Mouse (Mus musculus): ENCODE data around the gene Raver2.
A peak's percentile ranks its signal among the peaks of the same experiment; 100 is the strongest.
"Not testable (repeated sequence)": the region's sequence is repeated elsewhere in the genome, so short reads cannot be mapped to it uniquely, and the experiment has no call there.

Gene Raver2

GRCm38 (mm10) chr4:101068786-101069153 is at the start of gene Raver2:
Raver2 (plus strand) TSS chr4:101068983.
- peak; percentile 83 to 88 for DNase-seq

- no peak for DNase-seq
Observed at GRCm38 (mm10) chr4:101020596-101020995, 48.2 kb upstream of the Raver2 start, which contains the start of gene Gm10577. Gm10577 (minus strand) TSS chr4:101020696.

DNA sequence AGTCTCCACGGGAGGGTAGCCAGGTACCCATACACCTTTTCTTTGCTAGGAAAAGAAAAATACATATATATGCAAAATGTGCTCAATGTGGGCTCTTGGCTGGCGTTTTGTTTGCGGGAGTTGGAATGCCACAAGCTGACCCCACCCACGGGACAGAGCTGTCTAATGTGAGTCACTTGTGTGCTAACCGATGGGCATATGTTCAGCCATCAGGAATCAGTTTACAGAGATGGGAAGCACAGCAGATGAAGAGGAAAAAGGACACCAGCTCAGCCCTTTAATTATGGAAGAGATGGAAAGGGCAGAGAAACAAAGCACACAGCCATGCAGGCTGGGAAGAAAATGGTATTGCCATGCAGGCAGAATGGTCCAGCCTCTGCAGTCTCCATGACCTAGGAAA is 42.2 kb upstream of the Raver2 start:
- DNase-seq: no peak

- DNase-seq: no peak
Observed at GRCm38 (mm10) chr4:101026995-101027394, 41.8 kb upstream of the Raver2 start.

- DNase-seq: no peak
Observed at GRCm38 (mm10) chr4:101027852-101028411, 40.9 kb upstream of the Raver2 start.

GRCm38 (mm10) chr4:101033047-101033446 is 35.7 kb upstream of the Raver2 start:
- DNase-seq: no peak

GRCm38 (mm10) chr4:101035131-101035530 is 33.7 kb upstream of the Raver2 start:
- no peak for DNase-seq

- peak in 1 of 2 experiments; percentile 7 for DNase-seq
Observed at GRCm38 (mm10) chr4:101037156-101037555, 31.6 kb upstream of the Raver2 start.

DNA sequence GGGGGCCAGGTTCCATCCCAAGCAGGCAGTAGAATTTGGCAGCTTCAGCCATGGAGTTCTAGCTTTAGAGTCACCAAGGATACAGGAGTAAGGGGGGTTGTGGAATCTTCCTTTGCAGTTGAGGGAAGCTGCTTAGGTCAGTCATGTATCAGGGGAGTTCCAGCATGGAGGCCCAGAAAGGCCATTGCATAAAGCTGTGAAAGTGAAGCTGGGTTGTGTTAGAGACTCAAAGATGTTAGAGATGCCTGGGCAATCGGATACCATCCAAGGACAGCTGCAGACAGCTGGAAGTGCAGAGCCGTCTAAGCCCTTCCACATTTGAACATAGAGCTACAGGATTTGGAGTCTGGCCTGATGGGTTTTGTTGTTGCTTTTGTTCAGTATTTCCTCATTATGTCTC is 25.1 kb upstream of the Raver2 start:
- no peak for DNase-seq

GRCm38 (mm10) chr4:101044149-101044548 is 24.6 kb upstream of the Raver2 start:
- DNase-seq: no peak

- no peak for DNase-seq
Observed at GRCm38 (mm10) chr4:101046576-101046975, 22.2 kb upstream of the Raver2 start.

- no peak for DNase-seq
Observed at GRCm38 (mm10) chr4:101062146-101062545, 6.6 kb upstream of the Raver2 start.

DNA sequence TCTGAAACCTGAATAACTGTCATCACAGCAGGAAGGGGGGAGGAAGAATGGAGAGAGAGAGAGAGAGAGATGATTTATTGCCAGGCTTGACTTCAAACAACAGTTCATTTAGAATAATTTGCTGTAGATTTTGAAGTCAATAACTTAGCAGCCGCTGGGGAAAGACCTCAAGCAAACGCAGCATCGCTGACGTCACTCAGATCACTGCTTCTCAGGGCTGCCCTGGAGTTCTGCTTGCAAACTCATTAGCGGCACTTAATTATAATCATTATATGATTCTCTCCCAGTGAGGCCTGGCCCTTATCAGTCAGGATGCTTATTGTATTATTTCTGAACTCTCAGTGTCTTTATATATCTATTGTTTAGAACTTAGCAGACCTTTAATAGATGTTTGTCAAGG is 2.4 kb upstream of the Raver2 start:
- DNase-seq: no peak

DNA sequence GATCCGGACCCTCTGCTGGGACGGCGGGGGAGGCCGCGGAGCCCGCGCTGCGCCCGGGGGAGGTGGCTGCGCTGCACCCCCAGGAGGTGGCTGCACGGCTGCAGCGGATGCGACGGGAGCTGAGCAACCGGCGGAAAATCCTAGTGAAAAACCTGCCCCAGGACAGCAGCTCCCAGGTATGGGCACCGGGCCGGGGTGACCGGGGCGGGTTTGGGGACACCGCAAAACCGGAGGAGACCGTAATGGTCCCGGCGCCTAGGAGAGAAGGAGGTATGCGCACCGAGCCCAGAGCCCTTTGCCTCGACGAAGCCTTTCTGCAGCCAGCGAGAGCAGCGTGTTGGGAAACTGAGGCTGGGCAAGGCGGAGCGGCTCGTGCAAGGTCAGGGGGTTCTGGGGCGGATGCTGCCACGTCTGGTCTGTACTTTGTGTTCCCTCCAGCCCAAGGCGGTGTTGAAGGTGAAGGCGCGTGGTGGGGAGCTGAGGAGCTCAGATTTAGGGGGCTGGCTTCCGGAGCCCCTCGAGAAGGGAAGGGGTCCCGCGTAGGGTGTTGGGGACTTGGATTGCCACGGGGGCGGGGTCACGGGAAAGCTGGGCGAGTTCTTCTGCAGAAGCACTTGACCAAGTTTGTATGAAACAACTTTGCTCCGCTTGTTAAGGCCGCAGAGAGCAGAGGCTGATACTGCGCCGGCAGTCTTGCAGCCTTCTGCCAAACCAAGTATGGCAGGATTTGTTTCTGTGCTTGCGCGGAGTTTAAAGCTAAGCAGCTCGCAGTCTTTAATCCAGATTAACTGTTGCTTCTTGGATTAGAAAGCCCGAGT is 580 bp downstream of the Raver2 start:
- peak; percentile 57 to 71 for DNase-seq

DNA sequence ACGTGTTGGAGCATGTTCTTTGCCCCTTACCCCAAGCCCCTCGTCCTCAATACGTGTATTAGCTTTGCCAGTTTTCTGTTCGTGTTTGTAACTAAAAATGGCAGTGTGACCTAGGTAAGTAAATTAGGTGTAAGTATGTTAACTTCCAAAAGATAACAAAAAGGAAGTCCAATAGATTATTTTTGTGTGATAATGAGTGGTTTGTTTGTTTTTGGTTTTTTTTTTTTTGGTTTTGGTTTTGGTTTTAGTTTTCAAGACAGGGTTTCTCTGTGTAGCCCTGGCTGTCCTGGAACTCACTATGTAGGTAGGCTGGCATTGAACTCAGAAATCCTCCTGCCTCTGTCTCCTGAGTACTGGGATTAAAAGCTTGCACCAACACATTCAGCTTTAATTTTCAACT is 2.8 kb downstream of the Raver2 start:
- DNase-seq: no peak

DNA sequence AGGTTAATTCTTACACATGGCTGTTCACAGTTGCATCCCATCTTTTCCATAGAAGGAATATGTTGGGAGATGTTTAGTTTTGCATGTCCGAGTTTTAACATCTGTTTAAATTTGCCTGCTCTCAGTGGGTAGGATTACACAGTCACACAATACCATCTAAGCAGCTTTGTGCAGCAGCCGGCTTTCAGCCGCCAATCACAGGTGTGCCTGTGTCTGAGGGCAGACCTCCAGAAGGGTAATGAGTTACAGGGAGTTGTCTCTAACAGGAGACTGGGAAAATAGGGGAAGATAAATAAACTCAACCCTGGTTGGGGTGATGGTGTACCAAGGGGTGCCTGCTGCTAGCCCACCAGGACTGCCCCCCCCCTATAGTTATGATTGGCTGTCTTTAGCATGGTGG is 7.6 kb downstream of the Raver2 start:
- DNase-seq: peak in 1 of 2 experiments; percentile 37

DNA sequence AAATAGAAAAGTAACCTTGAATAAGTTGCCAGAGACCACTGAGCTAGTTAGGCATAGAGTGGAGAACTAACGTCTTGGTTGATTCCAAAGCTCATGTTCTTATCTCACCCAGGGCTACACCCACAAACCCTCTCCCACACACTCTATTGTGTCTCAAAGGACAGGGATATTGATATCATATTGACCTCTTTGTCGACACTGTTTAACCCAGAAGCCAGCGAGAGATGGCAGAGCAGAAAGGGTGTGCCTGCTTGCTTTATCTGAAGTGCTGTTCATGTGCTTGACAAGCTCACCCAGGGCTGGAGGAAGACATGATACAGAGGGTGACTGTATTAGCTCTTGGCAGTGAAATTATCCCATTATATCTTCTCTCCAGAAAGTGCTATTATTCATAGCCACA is 11.2 kb downstream of the Raver2 start:
- no peak for DNase-seq

GRCm38 (mm10) chr4:101082176-101082888 is 13.5 kb downstream of the Raver2 start:
- DNase-seq: peak; percentile 51 to 71

GRCm38 (mm10) chr4:101084863-101085262 is 16.1 kb downstream of the Raver2 start:
- DNase-seq: no peak

DNA sequence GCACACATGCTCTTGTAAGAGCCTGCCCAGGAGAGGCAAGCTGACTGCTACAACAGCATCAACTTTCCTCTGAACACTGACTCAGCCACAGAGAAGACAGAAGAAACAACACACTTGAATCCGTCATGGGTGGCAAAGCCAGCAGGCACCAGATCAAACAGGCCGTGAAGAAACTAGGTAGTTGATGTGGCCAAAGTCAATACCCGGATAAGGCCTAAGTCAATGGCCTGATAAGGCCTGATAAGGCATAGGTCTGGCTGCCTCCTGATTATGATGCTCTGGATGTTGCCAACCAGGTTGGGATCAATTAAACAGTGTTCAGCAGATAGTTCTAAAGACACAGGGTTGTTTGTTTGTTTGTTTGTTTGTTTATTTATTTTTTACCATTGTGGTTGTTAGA is 17.3 kb downstream of the Raver2 start:
- DNase-seq: no peak

DNA sequence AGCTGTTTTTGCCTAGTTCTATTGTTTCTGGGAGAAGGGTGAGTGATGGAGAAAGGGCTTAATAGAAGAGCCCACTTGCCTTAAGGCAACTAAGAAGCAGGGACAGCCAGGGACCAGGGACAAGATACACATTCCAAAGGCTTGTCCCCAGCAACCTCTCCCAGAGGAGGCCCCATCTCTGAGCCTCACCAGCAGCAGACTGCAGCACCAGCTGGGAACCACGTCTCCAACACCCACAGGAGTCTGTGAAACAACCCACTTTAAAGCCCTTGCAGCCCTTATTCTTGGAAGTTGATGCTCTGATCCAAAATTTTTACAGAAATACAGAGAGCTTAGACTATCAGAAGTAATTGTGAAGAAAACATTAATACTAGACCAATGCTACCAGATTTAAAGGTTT is 18.9 kb downstream of the Raver2 start:
- DNase-seq: no peak

DNA sequence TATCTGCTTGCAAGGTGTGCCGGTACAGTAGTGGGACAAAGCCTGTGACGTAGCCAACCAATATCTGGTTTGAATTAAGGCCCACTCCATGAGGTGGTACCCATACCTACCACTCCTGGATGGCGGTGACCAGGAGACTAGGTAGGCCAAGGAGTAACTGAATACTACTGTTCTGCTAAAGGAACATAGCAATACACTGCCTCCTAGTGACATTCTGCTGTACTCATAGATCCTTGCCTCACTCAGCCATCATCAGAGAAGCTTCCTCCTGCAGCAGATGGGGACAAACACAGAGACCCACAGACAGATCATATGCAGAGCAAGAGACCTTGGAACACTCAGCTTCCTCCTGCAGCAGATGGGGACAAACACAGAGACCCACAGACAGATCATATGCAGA is 21.8 kb downstream of the Raver2 start:
- DNase-seq: not testable (repeated sequence)

DNA sequence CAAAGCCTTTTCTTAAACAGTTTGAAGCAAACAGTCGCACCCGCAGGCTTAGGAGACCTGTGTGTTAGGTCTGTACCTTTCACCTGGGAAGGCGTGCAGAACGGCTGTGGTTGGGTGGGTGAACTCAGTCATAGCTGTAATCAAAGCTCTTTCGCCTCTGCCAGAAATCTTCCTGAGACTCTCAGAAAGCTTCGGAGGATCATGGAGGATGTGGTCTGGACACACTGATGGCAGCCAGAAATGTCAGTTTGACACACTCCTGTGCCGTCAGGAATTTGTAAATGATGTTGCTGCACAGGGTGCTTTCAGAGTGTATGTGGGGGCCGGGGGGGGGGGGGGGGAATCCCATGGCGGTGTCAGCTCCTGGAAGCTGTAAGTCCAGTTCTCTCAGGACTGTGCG is 24.5 kb downstream of the Raver2 start:
- no peak for DNase-seq

GRCm38 (mm10) chr4:101107122-101107521 is 38.3 kb downstream of the Raver2 start:
- DNase-seq: no peak
